Mouse (Mus musculus): ENCODE measurements around the gene Map4k2. TPM values are rescaled to one million over a fixed set of nuclear protein-coding genes. Genes with fewer than 3 reads are reported as not detected.

Map4k2 gene
- polyA plus RNA-seq (2012), result 24.6 and 36.1 TPM in 2 replicates

GRCm38 (mm10) chr19:6340524-6341452, at the start of gene Map4k2:
Gene Map4k2, plus strand, starts transcription at chr19:6341135.
- TF ChIP-seq GATA1 (IDR thresholded peaks at IDR 0.05; ENCODE audit: low read length), result no peak

DNA sequence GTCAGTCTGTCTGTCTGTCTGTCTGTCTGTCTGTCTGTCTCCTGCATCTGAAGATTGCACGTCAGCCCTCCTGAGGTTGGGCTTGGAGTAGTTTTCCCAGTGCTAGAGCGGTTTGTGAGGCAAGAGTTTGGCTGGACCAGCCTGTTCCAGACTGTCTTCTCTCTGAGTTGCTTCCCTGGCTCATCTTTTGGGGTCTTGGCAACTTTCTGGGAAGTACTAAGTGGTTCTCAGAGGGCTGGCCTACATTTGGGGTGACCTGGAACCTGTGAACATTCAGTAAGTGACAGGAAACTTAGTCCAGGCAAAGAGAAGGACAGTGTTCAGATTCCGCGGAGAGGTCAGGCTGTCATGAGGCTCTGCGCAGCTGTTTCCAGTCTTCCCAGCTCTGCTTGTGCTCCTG, 48.7 kb upstream of the Map4k2 start:
- no peak for TF ChIP-seq GATA1 (IDR thresholded peaks at IDR 0.05; ENCODE audit: low read length)

GRCm38 (mm10) chr19:6294301-6294700, 46.6 kb upstream of the Map4k2 start:
- TF ChIP-seq GATA1 (IDR thresholded peaks at IDR 0.05; ENCODE audit: low read length), result no peak

DNA sequence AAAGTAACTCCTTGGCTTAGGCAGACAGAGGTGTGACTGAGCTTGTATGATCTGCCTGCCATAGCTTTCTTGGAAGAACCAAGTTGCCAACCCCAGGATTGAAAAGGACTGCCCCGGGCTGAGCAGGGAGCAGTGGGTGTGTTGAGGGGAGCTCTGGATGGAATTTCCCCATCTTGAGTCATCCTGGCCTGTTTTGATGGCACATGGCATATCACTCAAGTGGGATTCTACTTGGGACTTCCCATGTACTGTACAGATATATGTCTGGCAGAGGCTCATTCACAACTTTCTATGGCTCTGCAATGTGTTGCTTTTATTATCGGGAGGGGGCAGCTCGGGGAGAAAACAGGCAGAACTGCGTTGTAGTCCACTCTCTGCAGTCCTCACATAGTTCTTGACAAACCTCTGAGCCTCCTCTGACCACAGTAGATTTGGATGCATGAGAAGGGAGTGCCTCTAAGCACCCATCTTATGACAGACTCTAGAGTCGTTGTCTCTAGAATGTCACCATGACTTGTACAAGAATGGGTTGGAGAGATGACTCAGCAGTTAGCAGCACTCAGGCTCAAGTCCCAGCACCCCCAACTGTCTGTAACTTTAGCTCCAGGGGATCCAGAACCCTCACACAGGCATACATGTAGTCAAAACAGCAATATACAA, 44.3 kb upstream of the Map4k2 start:
- TF ChIP-seq GATA1 (IDR thresholded peaks at IDR 0.05; ENCODE audit: low read length), result no peak

DNA sequence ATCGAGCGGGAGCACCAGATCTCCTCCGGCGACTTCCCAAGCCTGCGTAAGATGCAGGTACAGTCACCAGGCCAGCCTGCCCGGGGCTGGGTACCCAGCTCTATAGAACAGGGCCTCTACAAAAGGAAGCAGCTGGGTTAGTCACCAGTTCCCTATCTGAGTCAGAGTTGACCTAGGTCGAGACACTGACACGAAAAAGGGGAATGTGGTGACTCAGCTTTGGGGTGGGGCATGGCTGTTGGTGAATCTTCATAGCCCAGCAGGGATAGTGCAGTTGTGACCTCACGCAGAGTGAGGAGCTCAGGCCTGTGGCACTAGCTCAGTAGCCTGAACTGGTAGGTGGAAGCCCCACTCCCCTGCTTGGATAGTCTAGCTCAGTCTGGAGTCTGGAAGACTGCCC, 43.3 kb upstream of the Map4k2 start:
- TF ChIP-seq GATA1 (IDR thresholded peaks at IDR 0.05; ENCODE audit: low read length), result no peak

DNA sequence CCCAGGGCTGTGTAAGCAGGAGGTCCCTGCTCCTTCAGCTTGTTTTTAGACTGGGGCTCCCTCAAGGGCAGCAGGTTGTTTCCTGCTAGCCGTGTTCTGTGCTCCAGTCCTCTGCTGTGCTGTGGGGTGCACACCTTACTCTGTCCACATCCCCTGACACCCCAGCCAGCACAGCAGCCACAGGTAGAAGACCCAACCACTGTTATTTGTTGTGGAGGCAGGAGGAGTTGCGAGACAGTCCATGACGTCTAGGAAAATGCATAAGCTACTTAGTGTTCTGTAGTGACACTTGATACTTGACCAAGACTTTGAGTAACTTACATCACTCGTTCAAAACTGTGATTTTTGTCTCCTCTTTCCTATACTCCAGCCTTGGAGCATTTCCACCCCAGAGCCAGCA, 41.9 kb upstream of the Map4k2 start:
- TF ChIP-seq GATA1 (IDR thresholded peaks at IDR 0.05; ENCODE audit: low read length), result no peak

DNA sequence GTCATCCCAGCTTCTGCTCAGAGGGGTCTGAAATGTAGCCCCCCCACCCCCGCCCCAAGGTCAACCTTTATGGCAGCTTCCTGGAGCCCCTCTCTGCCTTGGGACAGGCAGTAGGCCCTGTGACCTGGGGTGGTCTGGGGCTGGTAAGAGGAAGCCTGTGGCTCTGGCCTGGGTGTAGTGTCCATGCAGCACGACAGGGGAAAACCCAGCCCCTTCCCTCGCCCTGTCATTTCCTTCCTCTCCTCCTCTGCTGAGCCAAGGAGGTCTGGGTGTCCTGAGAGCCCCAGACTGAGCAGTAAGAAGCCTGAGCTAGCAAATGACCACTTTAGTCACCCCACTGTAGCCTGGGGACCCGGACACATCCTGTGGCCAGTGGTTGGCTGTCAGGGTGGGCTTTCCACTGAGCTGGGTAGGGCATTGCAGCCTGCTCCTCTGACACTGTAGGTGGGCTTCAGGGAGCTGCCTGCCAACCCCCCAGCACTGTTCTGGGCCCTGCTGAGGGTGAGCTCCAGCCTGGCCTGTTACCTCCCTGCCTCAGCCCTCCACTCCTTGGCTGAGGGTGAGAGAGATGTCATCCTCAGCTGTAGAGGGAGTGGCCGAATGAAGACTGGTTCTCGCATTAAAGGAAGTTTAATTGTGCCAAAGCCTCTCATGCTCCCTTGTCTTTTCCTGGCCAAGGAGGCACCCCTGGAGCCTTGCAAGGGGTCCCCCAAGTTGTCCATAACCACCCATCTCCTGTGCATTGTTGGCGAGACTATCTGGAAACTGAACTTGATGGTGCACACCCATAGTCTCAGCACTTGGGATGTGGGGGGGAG, 41.3 kb upstream of the Map4k2 start:
- TF ChIP-seq GATA1 (IDR thresholded peaks at IDR 0.05; ENCODE audit: low read length), result no peak

GRCm38 (mm10) chr19:6300402-6300841, 40.5 kb upstream of the Map4k2 start:
- TF ChIP-seq GATA1 (IDR thresholded peaks at IDR 0.05; ENCODE audit: low read length), result peak; percentile 80

GRCm38 (mm10) chr19:6302114-6302513, 38.8 kb upstream of the Map4k2 start:
- TF ChIP-seq GATA1 (IDR thresholded peaks at IDR 0.05; ENCODE audit: low read length), result no peak

GRCm38 (mm10) chr19:6302522-6302921, 38.4 kb upstream of the Map4k2 start:
- TF ChIP-seq GATA1 (IDR thresholded peaks at IDR 0.05; ENCODE audit: low read length), result no peak

DNA sequence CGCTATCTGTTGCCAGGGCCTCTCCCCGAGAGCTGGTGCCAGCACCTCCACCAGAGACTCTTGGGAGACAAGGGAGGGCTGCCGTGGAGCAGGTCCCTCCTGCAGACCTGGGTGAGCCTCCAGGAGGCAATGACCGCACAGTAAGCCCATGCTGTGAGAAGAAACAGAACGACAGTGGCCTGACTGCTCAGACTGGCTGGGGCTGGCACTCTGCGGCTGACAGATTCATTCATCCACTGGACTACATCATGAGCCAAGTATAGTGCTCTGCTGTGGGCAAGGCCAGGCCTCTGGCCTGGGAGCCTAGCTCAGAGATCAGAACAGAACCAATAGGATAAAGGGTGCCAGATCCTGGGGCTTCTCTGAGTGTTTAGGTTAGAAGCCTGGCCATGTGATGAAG, 37.1 kb upstream of the Map4k2 start:
- no peak for TF ChIP-seq GATA1 (IDR thresholded peaks at IDR 0.05; ENCODE audit: low read length)

DNA sequence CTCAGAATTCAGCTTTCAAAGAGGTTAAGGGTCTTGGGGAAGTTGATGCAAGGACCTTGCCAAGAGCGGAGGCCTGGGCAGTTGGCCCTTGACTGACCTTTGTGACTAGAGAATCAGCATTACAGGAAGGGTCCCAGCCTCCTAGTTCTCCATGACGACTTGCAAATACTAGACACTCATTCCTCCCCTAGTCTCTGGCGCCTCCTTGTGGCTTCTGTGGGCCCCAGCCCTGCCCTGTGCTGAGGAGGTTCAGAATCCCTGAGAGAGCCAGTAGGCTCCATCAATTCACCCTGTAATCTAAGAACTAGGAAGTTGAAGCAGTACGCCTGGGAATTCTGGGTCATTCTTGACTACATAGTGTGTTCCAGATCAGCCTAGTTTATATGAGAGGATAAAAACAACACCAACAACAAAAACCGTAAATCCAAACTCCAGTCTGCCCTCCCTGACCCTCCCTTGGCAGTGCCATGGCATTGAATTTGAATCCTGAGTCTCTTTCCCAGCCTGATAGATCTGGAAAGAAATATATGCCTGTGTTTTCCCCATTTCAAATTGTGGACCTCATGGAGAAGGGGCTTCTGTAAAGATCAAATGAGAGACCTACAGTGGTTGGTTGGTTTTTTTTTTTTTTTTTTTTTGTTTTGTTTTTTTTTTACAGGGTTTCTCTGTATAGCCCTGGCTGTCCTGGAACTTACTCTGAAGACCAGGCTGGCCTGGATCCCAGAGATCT, 36.0 kb upstream of the Map4k2 start:
- no peak for TF ChIP-seq GATA1 (IDR thresholded peaks at IDR 0.05; ENCODE audit: low read length)

- no peak for TF ChIP-seq GATA1 (IDR thresholded peaks at IDR 0.05; ENCODE audit: low read length)
These were observed 35.3 kb upstream of the Map4k2 start for GRCm38 (mm10) chr19:6305517-6306115.

DNA sequence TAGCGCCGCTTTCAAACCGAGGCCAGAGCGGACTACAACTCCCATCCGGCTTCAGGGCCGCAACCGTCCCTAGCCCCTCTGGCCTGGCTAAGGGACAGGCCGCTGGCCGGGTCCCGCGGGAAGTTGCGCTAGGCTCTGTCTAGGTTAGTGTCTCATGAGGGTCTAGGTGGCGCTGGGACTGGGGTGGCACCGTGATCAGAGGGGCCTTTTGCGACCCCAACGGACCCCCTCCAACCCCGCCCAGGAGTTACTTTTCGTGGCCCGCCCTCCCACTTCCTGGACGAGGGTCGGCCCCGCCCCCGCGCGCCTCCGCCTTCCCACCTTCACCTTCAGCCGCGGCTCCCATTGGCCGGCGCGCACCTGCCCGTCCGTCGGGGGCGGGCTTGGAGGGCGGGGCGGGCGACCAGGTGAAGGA, 34.8 kb upstream of the Map4k2 start, which contains the start of gene Cdc42bpg:
TSS of gene Cdc42bpg (plus strand) at position 320 of the 415 bp plus-strand sequence.
- no peak for TF ChIP-seq GATA1 (IDR thresholded peaks at IDR 0.05; ENCODE audit: low read length)

- no peak for TF ChIP-seq GATA1 (IDR thresholded peaks at IDR 0.05; ENCODE audit: low read length)
These were observed 34.3 kb upstream of the Map4k2 start for GRCm38 (mm10) chr19:6306586-6306985.
